Mouse (Mus musculus): ENCODE data around the gene Inha.

GRCm38 (mm10) chr1:75501905-75502304, 5.0 kb upstream of the Inha start:
- TF ChIP-seq POLR2A (IDR thresholded peaks at IDR 0.05; ENCODE audit: borderline replicate concordance, extremely low read depth, insufficient read depth, insufficient read length, poor library complexity, severe bottlenecking), result no peak
- TF ChIP-seq CTCF (IDR thresholded peaks at IDR 0.05; ENCODE audit: borderline replicate concordance, extremely low read depth, insufficient read depth, insufficient read length), result no peak

All from brain, embryonic 14.5 days (tissue).